Mouse (Mus musculus): ENCODE measurements around the gene Satb2.

- TF ChIP-seq CTCF (IDR thresholded peaks at IDR 0.05; ENCODE audit: extremely low read depth, insufficient read depth, low read length) (no peak), POLR2A (IDR thresholded peaks at IDR 0.05; ENCODE audit: extremely low read depth, insufficient read depth, low read length) (no peak)
Measured at GRCm38 (mm10) chr1:56956811-56957210, 21.6 kb downstream of the Satb2 start.
